Mouse (Mus musculus) intestine, embryonic 14.5 days (tissue): Measurements from ENCODE around the gene Rln3. TPM values are rescaled to one million over a fixed set of nuclear protein-coding genes. Genes with fewer than 3 reads are reported as not detected.
A peak's percentile ranks its signal among the peaks of the same experiment; 100 is the strongest.

Experiments
- microRNA counts: library from miRNA; unstranded; fragments of <30 nt; microRNA quantifications from one replicate; lab custom pipeline; 2016
- microRNA-seq: library from miRNA; unstranded; fragments of <30 nt; microRNA quantifications from one replicate; pipeline ENCODE4, GENCODE M21; 2016
- polyA plus RNA-seq: library from polyadenylated mRNA; unstranded; fragments of >200 nt; fragmentation: Nextera tagmentation; extraction: Ambion mirVana; gene quantifications from 2 replicates; pipeline ENCODE4 v1.2.1, GENCODE M21; 2014

Rln3 gene
- polyA plus RNA-seq, 1 experiment from 2014 or later: 0.41 TPM

MicroRNA genes within 50 kb of the gene (microRNA counts, 519-probe panel; counts per million panel counts)
- not detected for microRNA mmu-miR-1199 (lab: Ali Mortazavi, UCI)
- microRNA mmu-miR-709 (lab: Ali Mortazavi, UCI): 2,713 counts per million, percentile 30 among the panel's probes with 10 or more counts

Small RNA genes lying within 50 kb of the gene (microRNA-seq; reads per million reads assigned to microRNA genes)
- gene Mir1199: 2.3 reads per million, percentile 24 among the genes with 10 or more reads in this experiment
- gene Mir709: not detected
- gene Mir8111: 2.5 reads per million, percentile 25 among the genes with 10 or more reads in this experiment

Other genes with a start within 250 kb of the Rln3 start
- 21.8 and 24.9 TPM in 2 replicates for gene Adgrl1, start 144.9 kb downstream of the Rln3 start, polyA plus RNA-seq
- gene Gm10644, start 89.8 kb downstream of the Rln3 start, polyA plus RNA-seq: 0.23 and 0.37 TPM in 2 replicates
- gene Asf1b, start 89.5 kb downstream of the Rln3 start, polyA plus RNA-seq: 64.8 and 70.9 TPM in 2 replicates
- gene Prkaca, start 72.0 kb downstream of the Rln3 start, polyA plus RNA-seq: 97.9 and 105 TPM in 2 replicates
- gene Samd1, start 47.3 kb downstream of the Rln3 start, polyA plus RNA-seq: 15.4 and 17.6 TPM in 2 replicates
- gene 1700067K01Rik, start 43.5 kb downstream of the Rln3 start, polyA plus RNA-seq: 0.39 and 0.66 TPM in 2 replicates
- 1.3 and 1.6 TPM in 2 replicates for gene 2210011C24Rik, start 32.8 kb downstream of the Rln3 start, polyA plus RNA-seq
- 5.8 and 7.0 TPM in 2 replicates for gene Palm3, start 23.5 kb downstream of the Rln3 start, polyA plus RNA-seq
- 0.69 and 1.2 TPM in 2 replicates for gene Il27ra, start 2.4 kb downstream of the Rln3 start, polyA plus RNA-seq
- 1.5 and 1.9 TPM in 2 replicates for gene Gm10643, start 20.1 kb upstream of the Rln3 start, polyA plus RNA-seq
- gene Rfx1, start 21.8 kb upstream of the Rln3 start, polyA plus RNA-seq: 11.1 and 11.6 TPM in 2 replicates
- gene Dcaf15, start 59.8 kb upstream of the Rln3 start, polyA plus RNA-seq: 10.8 and 11.7 TPM in 2 replicates
- 0.46 and 0.49 TPM in 2 replicates for gene Podnl1, start 81.0 kb upstream of the Rln3 start, polyA plus RNA-seq
- gene Cc2d1a, start 102.9 kb upstream of the Rln3 start, polyA plus RNA-seq: 17.4 and 19.5 TPM in 2 replicates
- gene 4930432K21Rik, start 103.0 kb upstream of the Rln3 start, polyA plus RNA-seq: 0.48 and 0.92 TPM in 2 replicates
- gene Nanos3, start 140.2 kb upstream of the Rln3 start, polyA plus RNA-seq: 4.1 and 4.4 TPM in 2 replicates
- gene Zswim4, start 192.1 kb upstream of the Rln3 start, polyA plus RNA-seq: 10.9 and 11.5 TPM in 2 replicates
- gene D8Ertd738e, start 204.7 kb upstream of the Rln3 start, polyA plus RNA-seq: 377 and 380 TPM in 2 replicates
- 79.7 and 90.6 TPM in 2 replicates for gene Mri1, start 212.3 kb upstream of the Rln3 start, polyA plus RNA-seq
- 20.6 and 22.5 TPM in 2 replicates for gene Ccdc130, start 225.4 kb upstream of the Rln3 start, polyA plus RNA-seq